ENCODE assay signal across 8 mouse cellular contexts in the genomic region with DNA sequence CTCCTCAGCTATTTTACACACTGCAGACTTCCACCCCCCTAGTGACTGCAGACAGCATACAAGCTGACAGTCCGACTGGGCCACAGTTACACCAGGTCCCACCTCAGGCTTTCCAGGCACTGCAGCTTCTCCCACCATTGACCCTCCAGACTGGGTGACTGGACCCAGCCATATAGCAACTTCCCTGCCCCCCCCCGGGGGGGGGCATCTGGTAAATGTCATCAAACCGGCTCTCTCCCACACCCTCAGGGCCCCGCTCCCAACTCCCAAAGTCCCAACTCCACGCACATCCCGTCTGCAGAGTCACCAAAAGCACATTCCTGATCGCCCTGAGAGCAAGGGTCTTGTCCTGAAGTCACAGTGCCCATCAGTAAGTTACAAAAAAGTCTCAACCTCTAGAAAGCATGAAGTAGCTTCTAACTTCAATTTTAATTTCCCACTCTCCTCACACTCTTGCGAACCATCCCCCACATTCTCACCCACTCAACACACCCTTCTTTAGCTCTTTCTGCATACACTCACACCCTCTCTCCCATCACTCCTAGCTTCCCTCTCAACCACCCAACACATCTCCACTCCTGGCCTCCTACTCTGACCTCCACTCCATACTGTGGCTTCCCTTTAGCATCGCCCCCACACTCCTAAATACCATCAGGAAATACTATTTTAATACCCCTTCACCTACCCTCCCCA. TPM values are rescaled to one million over a fixed set of nuclear protein-coding genes. Genes with fewer than 3 reads are reported as not detected.
A peak's percentile ranks its signal among the peaks of the same experiment; 100 is the strongest.
DNase-seq lines count a peak whose midpoint lies in the region; ATAC-seq lines count a peak whose summit lies in the region.

No protein-coding gene starts in this region.

- H3K36me3 ChIP-seq in kidney, embryonic 14.5 days (ENCODE audit: control insufficient read depth, insufficient read depth, low read length), result no peaks in the 10 kb centered on the region
- H3K36me3 ChIP-seq in embryonic facial prominence, embryonic 10.5 days (replicated peaks), result peaks cover 16% of the 10 kb centered on the region
- H3K36me3 ChIP-seq in intestine, embryonic 15.5 days, result no peaks in the 10 kb centered on the region
- no peaks in the 10 kb centered on the region for H3K36me3 ChIP-seq in midbrain, embryonic 16.5 days (ENCODE audit: control insufficient read depth, insufficient read depth, low read length)

- no peak for ATAC-seq in kidney, embryonic 14.5 days (ENCODE audit: low FRiP score, low TSS enrichment)
- ATAC-seq in intestine, embryonic 15.5 days, result no peak
- no peak for ATAC-seq in midbrain, embryonic 16.5 days

- no peaks in the 10 kb centered on the region for H3K9me3 ChIP-seq in kidney, embryonic 14.5 days (ENCODE audit: control insufficient read depth, low read length)
- no peaks in the 10 kb centered on the region for H3K9me3 ChIP-seq in embryonic facial prominence, embryonic 10.5 days
- H3K9me3 ChIP-seq in intestine, embryonic 15.5 days, result no peaks in the 10 kb centered on the region
- no peaks in the 10 kb centered on the region for H3K9me3 ChIP-seq in midbrain, embryonic 16.5 days (replicated peaks; ENCODE audit: control insufficient read depth, low read length, poor library complexity, severe bottlenecking)

- no peaks in the 10 kb centered on the region for H3K27me3 ChIP-seq in kidney, embryonic 14.5 days (ENCODE audit: control insufficient read depth, insufficient read depth, low read length)
- no peaks in the 10 kb centered on the region for H3K27me3 ChIP-seq in embryonic facial prominence, embryonic 10.5 days (replicated peaks; ENCODE audit: low read depth, poor library complexity, severe bottlenecking)
- no peaks in the 10 kb centered on the region for H3K27me3 ChIP-seq in intestine, embryonic 15.5 days (replicated peaks)
- no peaks in the 10 kb centered on the region for H3K27me3 ChIP-seq in midbrain, embryonic 16.5 days (ENCODE audit: control insufficient read depth, insufficient read depth, low read depth, low read length)

- H3K4me1 ChIP-seq in kidney, embryonic 14.5 days (ENCODE audit: control insufficient read depth, insufficient read depth, low read length), result peaks cover 39% of the 10 kb centered on the region
- peaks cover 64% of the 10 kb centered on the region for H3K4me1 ChIP-seq in embryonic facial prominence, embryonic 10.5 days
- peaks cover 27% of the 10 kb centered on the region for H3K4me1 ChIP-seq in intestine, embryonic 15.5 days (replicated peaks)
- H3K4me1 ChIP-seq in midbrain, embryonic 16.5 days (ENCODE audit: control insufficient read depth, insufficient read depth, low read length), result peaks cover 34% of the 10 kb centered on the region

- H3K9ac ChIP-seq in kidney, embryonic 14.5 days (ENCODE audit: low read depth, low read length), result peak overlapping the region; percentile 95
- peak overlapping the region; percentile 96 for H3K9ac ChIP-seq in intestine, embryonic 15.5 days
- H3K9ac ChIP-seq in midbrain, embryonic 16.5 days (ENCODE audit: low read depth, low read length), result peak overlapping the region; percentile 93

- 13% methylated on average over 9 of the region's 9 CpGs for WGBS in kidney, embryonic 14.5 days
- whole genome bisulfite sequencing in embryonic facial prominence, embryonic 10.5 days, result 25% methylated on average over 9 of the region's 9 CpGs
- WGBS in intestine, embryonic 15.5 days, result 10% methylated on average over 9 of the region's 9 CpGs
- 32% methylated on average over 9 of the region's 9 CpGs for WGBS in midbrain, embryonic 16.5 days

- DNase-seq in kidney, adult 8-10 months, result no peak
- DNase-seq in embryonic facial prominence, embryonic 10.5 days (ENCODE audit: low spot score), result no peak
- DNase-seq in ovary, postnatal 10 days (ENCODE audit: low spot score), result no peak
- DNase-seq in gastrocnemius, postnatal 10 days, result no peak
- DNase-seq in adrenal gland, postnatal 36 days, result no peak

- peak overlapping the region; percentile 90 for H3K4me2 ChIP-seq in kidney, embryonic 14.5 days (replicated peaks; ENCODE audit: low read depth, low read length)
- H3K4me2 ChIP-seq in intestine, embryonic 15.5 days (replicated peaks), result peak overlapping the region; percentile 81
- H3K4me2 ChIP-seq in midbrain, embryonic 16.5 days (ENCODE audit: low read length), result peak overlapping the region; percentile 83

- H3K27ac ChIP-seq in kidney, embryonic 14.5 days (ENCODE audit: low read depth, low read length), result peak overlapping the region; percentile 52; the same call in 1 of the 2 replicates
- H3K27ac ChIP-seq in embryonic facial prominence, embryonic 10.5 days (replicated peaks), result peak overlapping the region; percentile 97
- peak overlapping the region; percentile 86 for H3K27ac ChIP-seq in intestine, embryonic 15.5 days
- no peak overlapping the region for H3K27ac ChIP-seq in midbrain, embryonic 16.5 days (ENCODE audit: low read length)

- H3K4me3 ChIP-seq in kidney, embryonic 14.5 days (ENCODE audit: low read length), result peak overlapping the region; percentile 100
- peak overlapping the region; percentile 98 for H3K4me3 ChIP-seq in embryonic facial prominence, embryonic 10.5 days
- H3K4me3 ChIP-seq in intestine, embryonic 15.5 days (replicated peaks), result peak overlapping the region; percentile 96
- peak overlapping the region; percentile 90 for H3K4me3 ChIP-seq in midbrain, embryonic 16.5 days (ENCODE audit: low read depth, low read length)

RNA-seq across cellular contexts. Expression of a gene that starts 1.6 kb away (rescaled TPM):
- 176 and 239 TPM in 2 replicates for polyA plus RNA-seq in kidney, embryonic 14.5 days (2014; fragmentation: Nextera tagmentation; extraction: Ambion mirVana)
- polyA plus RNA-seq in embryonic facial prominence, embryonic 10.5 days (2016; fragmentation: Nextera tagmentation; extraction: Ambion mirVana), result 260 and 269 TPM in 2 replicates
- 340 and 361 TPM in 2 replicates for polyA plus RNA-seq in intestine, embryonic 15.5 days (2015; fragmentation: Nextera tagmentation; extraction: Ambion mirVana)
- polyA plus RNA-seq in midbrain, embryonic 16.5 days (2015; fragmentation: Nextera tagmentation; extraction: Ambion mirVana), result 132 and 133 TPM in 2 replicates
- 100 to 1,000 TPM in 1 of 2 experiments, 10 to 100 TPM in 1; 90.2 to 120 TPM for total RNA-seq in gastrocnemius, postnatal 10 days (2021)
- 100 to 1,000 TPM; 193 to 252 TPM for total RNA-seq in adrenal gland, postnatal 36 days (2021)

RNA-seq across cellular contexts. Expression of a gene that starts 21.2 kb away (rescaled TPM):
- polyA plus RNA-seq in kidney, embryonic 14.5 days (2014; fragmentation: Nextera tagmentation; extraction: Ambion mirVana), result 458 and 497 TPM in 2 replicates
- 444 and 454 TPM in 2 replicates for polyA plus RNA-seq in embryonic facial prominence, embryonic 10.5 days (2016; fragmentation: Nextera tagmentation; extraction: Ambion mirVana)
- polyA plus RNA-seq in intestine, embryonic 15.5 days (2015; fragmentation: Nextera tagmentation; extraction: Ambion mirVana), result 359 and 375 TPM in 2 replicates
- polyA plus RNA-seq in midbrain, embryonic 16.5 days (2015; fragmentation: Nextera tagmentation; extraction: Ambion mirVana), result 279 TPM in 2 replicates
- 100 to 1,000 TPM; 169 to 174 TPM for total RNA-seq in gastrocnemius, postnatal 10 days (2021)
- 100 to 1,000 TPM; 241 to 264 TPM for total RNA-seq in adrenal gland, postnatal 36 days (2021)

RNA-seq across cellular contexts. Expression of a gene that starts 21.4 kb away (rescaled TPM):
- 9.8 and 12.6 TPM in 2 replicates for polyA plus RNA-seq in kidney, embryonic 14.5 days (2014; fragmentation: Nextera tagmentation; extraction: Ambion mirVana)
- 11.6 and 14.4 TPM in 2 replicates for polyA plus RNA-seq in embryonic facial prominence, embryonic 10.5 days (2016; fragmentation: Nextera tagmentation; extraction: Ambion mirVana)
- 6.3 and 7.7 TPM in 2 replicates for polyA plus RNA-seq in intestine, embryonic 15.5 days (2015; fragmentation: Nextera tagmentation; extraction: Ambion mirVana)
- 11.8 and 13.2 TPM in 2 replicates for polyA plus RNA-seq in midbrain, embryonic 16.5 days (2015; fragmentation: Nextera tagmentation; extraction: Ambion mirVana)
- under 1 TPM; 0.66 to 0.93 TPM for total RNA-seq in gastrocnemius, postnatal 10 days (2021)
- 1 to 10 TPM; 1.1 to 1.7 TPM for total RNA-seq in adrenal gland, postnatal 36 days (2021)
